Mouse (Mus musculus): ENCODE results near the gene E2f3. TPM values are rescaled to one million over a fixed set of nuclear protein-coding genes. Genes with fewer than 3 reads are reported as not detected.

Gene E2f3
- polyA plus RNA-seq, 2 experiments, result 10.2 to 23.6 TPM

- TF ChIP-seq POLR2A (IDR thresholded peaks at IDR 0.05; ENCODE audit: borderline replicate concordance, extremely low read depth, insufficient read depth, insufficient read length), result no peak
- H3K27me3 ChIP-seq (ENCODE audit: control insufficient read depth, insufficient read depth, low read length), result no peaks in the 10 kb centered on the region
- no peaks in the 10 kb centered on the region for H3K36me3 ChIP-seq (ENCODE audit: control insufficient read depth, insufficient read depth, low read length)
- ATAC-seq (ENCODE audit: low FRiP score, low read depth) (no peak), DNase-seq (ENCODE audit: low spot score) (no peak)
- H3K9ac ChIP-seq (ENCODE audit: low read depth, low read length, severe bottlenecking), result peak overlapping the region; percentile 95
- peaks cover 7% of the 10 kb centered on the region; the same call in 1 of the 2 replicates for H3K4me1 ChIP-seq (ENCODE audit: control insufficient read depth, insufficient read depth, low read length)
- H3K27ac ChIP-seq (replicated peaks; ENCODE audit: low read depth, low read length), result peak overlapping the region; percentile 99
- H3K9me3 ChIP-seq (ENCODE audit: control insufficient read depth, low read length), result no peaks in the 10 kb centered on the region
- 0% methylated on average over 50 of the region's 62 CpGs for WGBS
- peak overlapping the region; percentile 86 for H3K4me3 ChIP-seq (replicated peaks; ENCODE audit: low read length)
- peak overlapping the region; percentile 91 for H3K4me2 ChIP-seq (replicated peaks; ENCODE audit: low read depth, low read length, severe bottlenecking)
These were observed 585 bp downstream of the E2f3 start for GRCm38 (mm10) chr13:29985101-29985854.

GRCm38 (mm10) chr13:29984286-29985100, 1.4 kb downstream of the E2f3 start:
- H3K27ac ChIP-seq (replicated peaks; ENCODE audit: low read depth, low read length), result peak overlapping the region; percentile 99
- TF ChIP-seq POLR2A (IDR thresholded peaks at IDR 0.05; ENCODE audit: borderline replicate concordance, extremely low read depth, insufficient read depth, insufficient read length), result no peak
- H3K4me1 ChIP-seq (ENCODE audit: control insufficient read depth, insufficient read depth, low read length), result peaks cover 7% of the 10 kb centered on the region; the same call in 1 of the 2 replicates
- peak overlapping the region; percentile 95 for H3K9ac ChIP-seq (ENCODE audit: low read depth, low read length, severe bottlenecking)
- DNase-seq (ENCODE audit: low spot score) (peak; percentile 68), ATAC-seq (ENCODE audit: low FRiP score, low read depth) (peak; percentile 20)
- no peaks in the 10 kb centered on the region for H3K27me3 ChIP-seq (ENCODE audit: control insufficient read depth, insufficient read depth, low read length)
- no peaks in the 10 kb centered on the region for H3K36me3 ChIP-seq (ENCODE audit: control insufficient read depth, insufficient read depth, low read length)
- 0% methylated on average over 24 of the region's 69 CpGs for WGBS
- peak overlapping the region; percentile 91 for H3K4me2 ChIP-seq (replicated peaks; ENCODE audit: low read depth, low read length, severe bottlenecking)
- H3K4me3 ChIP-seq (replicated peaks; ENCODE audit: low read length), result peak overlapping the region; percentile 86
- H3K9me3 ChIP-seq (ENCODE audit: control insufficient read depth, low read length), result no peaks in the 10 kb centered on the region

GRCm38 (mm10) chr13:29983523-29984191, 2.2 kb downstream of the E2f3 start:
- Histone ChIP-seq H3K4me2 (replicated peaks; ENCODE audit: low read depth, low read length, severe bottlenecking) (peak overlapping the region; percentile 91), H3K4me1 (ENCODE audit: control insufficient read depth, insufficient read depth, low read length) (peaks cover 7% of the 10 kb centered on the region; the same call in 1 of the 2 replicates), H3K9ac (ENCODE audit: low read depth, low read length, severe bottlenecking) (peak overlapping the region; percentile 95), H3K27me3 (ENCODE audit: control insufficient read depth, insufficient read depth, low read length) (no peaks in the 10 kb centered on the region), H3K36me3 (ENCODE audit: control insufficient read depth, insufficient read depth, low read length) (no peaks in the 10 kb centered on the region), H3K27ac (replicated peaks; ENCODE audit: low read depth, low read length) (peak overlapping the region; percentile 99), H3K9me3 (ENCODE audit: control insufficient read depth, low read length) (no peaks in the 10 kb centered on the region), H3K4me3 (replicated peaks; ENCODE audit: low read length) (peak overlapping the region; percentile 86)
- WGBS, result 2% methylated on average over 30 of the region's 35 CpGs
- ATAC-seq (ENCODE audit: low FRiP score, low read depth), result no peak
- peak; percentile 10 for DNase-seq (ENCODE audit: low spot score)
- TF ChIP-seq POLR2A (IDR thresholded peaks at IDR 0.05; ENCODE audit: borderline replicate concordance, extremely low read depth, insufficient read depth, insufficient read length), result no peak

GRCm38 (mm10) chr13:29983037-29983436, 2.8 kb downstream of the E2f3 start:
- Histone ChIP-seq H3K4me3 (replicated peaks; ENCODE audit: low read length) (peak overlapping the region; percentile 86), H3K9me3 (ENCODE audit: control insufficient read depth, low read length) (no peaks in the 10 kb centered on the region), H3K27me3 (ENCODE audit: control insufficient read depth, insufficient read depth, low read length) (no peaks in the 10 kb centered on the region), H3K27ac (replicated peaks; ENCODE audit: low read depth, low read length) (peak overlapping the region; percentile 99), H3K4me2 (replicated peaks; ENCODE audit: low read depth, low read length, severe bottlenecking) (peak overlapping the region; percentile 91), H3K9ac (ENCODE audit: low read depth, low read length, severe bottlenecking) (peak overlapping the region; percentile 95), H3K4me1 (ENCODE audit: control insufficient read depth, insufficient read depth, low read length) (peaks cover 7% of the 10 kb centered on the region; the same call in 1 of the 2 replicates), H3K36me3 (ENCODE audit: control insufficient read depth, insufficient read depth, low read length) (no peaks in the 10 kb centered on the region)
- 17% methylated on average over 6 of the region's 6 CpGs for WGBS
- no peak for TF ChIP-seq POLR2A (IDR thresholded peaks at IDR 0.05; ENCODE audit: borderline replicate concordance, extremely low read depth, insufficient read depth, insufficient read length)
- no peak for ATAC-seq (ENCODE audit: low FRiP score, low read depth)
- peak; percentile 59 for DNase-seq (ENCODE audit: low spot score)

- Histone ChIP-seq H3K9me3 (ENCODE audit: control insufficient read depth, low read length) (no peaks in the 10 kb centered on the region), H3K4me2 (replicated peaks; ENCODE audit: low read depth, low read length, severe bottlenecking) (no peak overlapping the region), H3K27me3 (ENCODE audit: control insufficient read depth, insufficient read depth, low read length) (no peaks in the 10 kb centered on the region), H3K4me3 (replicated peaks; ENCODE audit: low read length) (no peak overlapping the region), H3K36me3 (ENCODE audit: control insufficient read depth, insufficient read depth, low read length) (no peaks in the 10 kb centered on the region), H3K27ac (replicated peaks; ENCODE audit: low read depth, low read length) (no peak overlapping the region), H3K9ac (ENCODE audit: low read depth, low read length, severe bottlenecking) (no peak overlapping the region), H3K4me1 (ENCODE audit: control insufficient read depth, insufficient read depth, low read length) (peaks cover 7% of the 10 kb centered on the region; the same call in 1 of the 2 replicates)
- WGBS, result 54% methylated on average over 3 of the region's 3 CpGs
- DNase-seq (ENCODE audit: low spot score) (no peak), ATAC-seq (ENCODE audit: low FRiP score, low read depth) (no peak)
- no peak for TF ChIP-seq POLR2A (IDR thresholded peaks at IDR 0.05; ENCODE audit: borderline replicate concordance, extremely low read depth, insufficient read depth, insufficient read length)
These were observed 3.5 kb downstream of the E2f3 start for GRCm38 (mm10) chr13:29982400-29982799.

Measured in limb, embryonic 14.5 days (tissue).